Mouse (Mus musculus): ENCODE data around the gene Serpina1b.
"Not testable (repeated sequence)": the region's sequence is repeated elsewhere in the genome, so short reads cannot be mapped to it uniquely, and the experiment has no call there.

The Serpina1b gene

DNA sequence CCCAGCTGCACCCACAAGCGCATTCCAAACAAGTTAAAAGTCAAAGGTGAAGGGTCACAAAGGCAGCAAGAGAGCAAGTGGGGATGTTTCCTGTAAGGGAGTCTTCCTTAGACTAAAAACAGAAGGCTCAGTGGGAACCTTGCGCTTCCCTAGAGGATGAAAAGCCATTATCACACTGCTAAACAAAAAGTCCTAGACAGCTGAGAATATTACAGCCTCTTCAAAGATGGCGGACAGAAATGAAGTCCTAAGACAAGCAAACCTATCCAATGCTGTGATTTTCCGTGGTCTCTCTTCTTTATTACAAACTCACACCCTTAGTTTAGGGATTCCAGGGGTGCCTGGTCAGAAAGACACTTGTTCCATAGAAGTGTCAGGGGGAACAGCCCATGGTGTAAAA is at the start of gene Serpina1b:
Gene Serpina1b, minus strand, starts transcription at position 101 of the 400 bp plus-strand sequence.
- not testable (repeated sequence) for DNase-seq (ENCODE audit: low spot score in 2 of 2)

GRCm38 (mm10) chr12:103866873-103867272 is 36.7 kb upstream of the Serpina1b start:
- DNase-seq (ENCODE audit: low spot score in 2 of 2) = not testable (repeated sequence)

GRCm38 (mm10) chr12:103863101-103863974 is 33.2 kb upstream of the Serpina1b start, which contains the start of gene Serpina1a:
Gene Serpina1a, minus strand, starts transcription at chr12:103863562.
- DNase-seq (ENCODE audit: low spot score in 2 of 2) = not testable (repeated sequence)

GRCm38 (mm10) chr12:103860976-103861375 is 30.8 kb upstream of the Serpina1b start:
- DNase-seq (ENCODE audit: low spot score in 2 of 2) = no peak

- DNase-seq (ENCODE audit: low spot score in 2 of 2) = not testable (repeated sequence)
Measured at GRCm38 (mm10) chr12:103860571-103860970, 30.4 kb upstream of the Serpina1b start.

DNA sequence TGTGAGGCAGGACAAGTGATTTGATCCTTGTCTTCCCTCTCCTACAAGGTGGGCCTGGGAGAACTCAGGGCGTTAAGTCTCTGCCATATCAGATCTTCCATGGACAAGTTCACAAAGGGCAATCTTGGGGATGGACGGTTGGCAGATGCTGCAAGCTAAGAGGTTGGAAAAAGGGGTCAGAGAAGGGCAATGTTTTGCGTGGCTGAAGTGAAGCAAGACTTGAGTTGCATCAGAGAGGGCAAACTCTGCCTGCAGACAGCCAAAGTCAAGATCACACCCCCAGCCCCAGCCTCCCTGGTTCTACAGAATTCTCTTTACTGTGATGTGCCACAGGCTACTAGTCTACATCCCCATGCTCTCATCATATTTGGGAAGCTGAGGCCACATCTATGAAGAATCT is 29.4 kb upstream of the Serpina1b start:
- not testable (repeated sequence) for DNase-seq (ENCODE audit: low spot score in 2 of 2)

DNA sequence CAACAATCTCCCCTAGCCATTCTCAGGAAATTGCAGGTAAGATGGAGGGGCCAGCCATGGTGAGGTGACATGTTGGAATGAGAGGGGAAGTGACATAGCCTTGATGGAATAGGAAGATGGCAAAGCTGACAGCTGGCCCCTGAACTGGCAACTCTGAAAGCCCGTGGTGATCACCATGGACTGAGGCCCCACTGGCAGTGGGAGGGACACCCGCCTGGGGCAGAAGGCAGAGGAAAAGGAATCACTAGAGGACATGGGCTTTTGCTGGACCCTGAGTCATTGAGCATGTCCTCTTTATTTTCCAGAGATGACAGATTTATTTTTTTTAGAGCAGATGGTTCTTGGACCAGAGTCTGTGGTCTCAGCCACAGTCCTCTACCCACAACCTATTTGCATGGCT is 22.9 kb upstream of the Serpina1b start:
- not testable (repeated sequence) for DNase-seq (ENCODE audit: low spot score in 2 of 2)

DNA sequence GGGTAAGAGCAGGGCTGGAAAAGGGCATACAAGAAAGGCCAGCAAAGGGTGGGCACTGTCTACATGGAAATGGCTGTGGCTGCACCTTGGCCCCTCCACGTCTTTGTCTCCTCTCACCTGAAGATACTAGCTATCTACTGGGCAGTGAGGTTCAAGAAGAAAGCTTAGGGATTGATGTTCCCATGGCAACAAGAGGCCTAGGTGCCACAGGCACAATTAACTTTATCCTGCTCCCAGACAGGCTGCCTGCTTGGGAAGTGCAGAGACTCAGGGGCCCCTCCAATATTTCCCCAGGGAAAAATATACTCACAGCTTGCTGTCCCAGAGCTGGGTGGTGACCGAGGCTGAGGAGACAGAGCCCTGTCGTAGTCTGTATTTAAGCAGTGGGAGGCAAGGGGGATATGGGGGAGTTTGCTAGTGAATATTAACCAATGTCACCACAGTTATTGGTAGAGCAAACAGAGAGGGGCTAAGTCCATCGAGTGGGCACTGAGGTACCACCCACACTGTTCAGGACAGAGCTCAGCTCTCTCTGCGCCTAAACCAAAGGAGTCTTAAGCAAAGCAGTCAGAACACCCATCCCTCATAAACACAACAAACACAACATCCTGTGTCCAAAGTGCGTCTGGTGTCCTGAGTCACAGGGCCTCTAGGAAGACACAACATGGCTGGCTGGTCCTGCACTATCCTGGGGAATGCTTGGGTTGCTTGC is 2.4 kb downstream of the Serpina1b start:
- DNase-seq (ENCODE audit: low spot score in 2 of 2) = not testable (repeated sequence)

GRCm38 (mm10) chr12:103823826-103824225 is 6.3 kb downstream of the Serpina1b start:
- not testable (repeated sequence) for DNase-seq (ENCODE audit: low spot score in 2 of 2)

DNA sequence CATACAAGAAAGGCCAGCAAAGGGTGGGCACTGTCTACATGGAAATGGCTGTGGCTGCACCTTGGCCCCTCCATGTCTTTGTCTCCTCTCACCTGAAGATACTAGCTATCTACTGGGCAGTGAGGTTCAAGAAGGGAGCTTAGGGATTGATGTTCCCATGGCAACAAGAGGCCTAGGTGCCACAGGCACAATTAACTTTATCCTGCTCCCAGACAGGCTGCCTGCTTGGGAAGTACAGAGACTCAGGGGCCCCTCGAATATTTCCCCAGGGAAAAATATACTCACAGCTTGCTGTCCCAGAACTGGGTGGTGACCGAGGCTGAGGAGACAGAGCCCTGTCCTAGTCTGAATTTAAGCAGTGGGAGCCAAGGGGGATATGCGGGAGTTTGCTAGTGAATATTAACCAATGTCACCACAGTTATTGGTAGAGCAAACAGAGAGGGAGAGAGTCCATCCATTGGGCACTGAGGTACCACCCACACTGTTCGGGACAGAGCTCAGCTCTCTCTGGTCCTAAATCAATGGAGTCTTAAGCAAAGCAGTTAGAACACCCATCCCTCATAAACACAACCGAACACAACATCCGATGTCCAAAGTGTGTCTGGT is 56.8 kb downstream of the Serpina1b start, which contains the start of gene Serpina1d:
Gene Serpina1d, minus strand, starts transcription at position 347 of the 606 bp plus-strand sequence.
- not testable (repeated sequence) for DNase-seq (ENCODE audit: low spot score in 2 of 2)

DNA sequence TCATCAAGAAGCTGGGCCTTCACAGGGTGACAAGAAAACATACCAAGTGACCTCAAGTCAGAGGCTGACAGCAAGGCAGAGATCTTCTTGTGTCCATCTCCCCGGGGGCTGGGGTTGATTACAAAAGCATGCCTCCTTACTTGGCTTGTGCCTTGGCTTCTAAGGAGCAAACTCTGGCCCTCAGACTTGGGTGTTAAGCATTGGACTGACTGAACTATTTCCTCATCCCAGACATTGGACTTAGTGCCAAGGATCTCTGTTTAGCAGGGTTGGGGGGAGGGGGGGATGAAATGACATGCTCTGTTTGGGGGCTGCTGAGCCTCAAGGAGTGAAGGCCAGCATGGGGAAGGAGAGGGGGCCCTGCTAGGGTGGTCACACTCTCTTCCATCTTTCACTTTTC is 59.6 kb downstream of the Serpina1b start:
- not testable (repeated sequence) for DNase-seq (ENCODE audit: low spot score in 2 of 2)

DNA sequence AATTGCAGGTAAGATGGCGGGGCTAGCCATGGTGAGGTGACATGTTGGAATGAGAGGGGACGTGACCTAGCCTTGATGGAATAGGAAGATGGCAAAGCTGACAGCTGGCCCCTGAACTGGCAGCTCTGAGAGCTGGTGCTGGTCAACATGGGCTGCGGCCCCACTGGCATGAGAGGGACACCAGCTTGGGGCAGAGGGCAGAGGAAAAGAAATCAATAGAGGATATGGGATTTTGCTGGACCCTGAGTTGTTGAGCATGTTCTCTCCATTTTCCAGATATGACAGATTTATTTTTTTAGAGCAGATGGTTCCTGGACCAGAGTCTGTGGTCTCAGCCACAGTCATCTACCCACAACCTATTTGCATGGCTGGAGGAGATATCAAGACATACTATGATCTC is 67.1 kb downstream of the Serpina1b start:
- DNase-seq (ENCODE audit: low spot score in 2 of 2) = not testable (repeated sequence)

DNA sequence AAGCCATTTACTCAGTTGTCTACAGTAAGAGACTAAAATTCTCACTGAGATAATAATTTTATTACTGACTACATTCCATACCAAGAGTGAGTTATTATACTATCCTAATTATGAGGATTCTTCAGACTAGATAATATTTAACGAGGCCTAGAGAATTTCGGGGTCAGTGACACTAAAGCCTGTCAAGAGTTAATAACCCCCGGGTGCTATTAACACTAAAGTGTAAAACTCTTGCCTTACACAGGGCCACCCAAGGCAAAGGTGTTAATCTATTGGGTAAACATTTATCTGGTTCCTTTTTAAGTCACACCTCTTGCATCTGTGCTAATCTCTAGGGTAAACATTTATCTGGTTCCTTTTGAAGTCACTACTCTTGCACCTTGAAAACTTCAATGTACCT is 69.9 kb downstream of the Serpina1b start:
- DNase-seq (ENCODE audit: low spot score in 2 of 2) = not testable (repeated sequence)

DNA sequence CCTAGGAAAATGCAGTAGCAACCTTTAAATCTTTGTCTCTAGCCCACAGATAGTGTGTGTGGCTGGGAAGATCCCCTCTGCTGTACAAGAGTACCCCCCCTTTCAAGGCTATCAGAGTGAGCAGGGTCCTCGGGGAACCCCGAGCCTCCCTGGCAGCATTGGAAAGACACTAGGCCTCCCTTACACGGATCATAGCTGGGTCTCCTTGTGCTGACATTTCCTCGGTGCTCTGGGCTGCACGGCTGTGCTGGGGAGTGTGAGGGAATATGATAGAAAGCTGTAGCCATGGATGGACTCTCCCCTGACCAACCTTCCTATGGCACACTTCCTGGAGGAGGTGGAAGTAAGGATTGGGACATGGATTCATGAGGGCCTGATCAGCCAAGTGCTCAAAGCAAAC is 84.2 kb downstream of the Serpina1b start:
- not testable (repeated sequence) for DNase-seq (ENCODE audit: low spot score in 2 of 2)

DNA sequence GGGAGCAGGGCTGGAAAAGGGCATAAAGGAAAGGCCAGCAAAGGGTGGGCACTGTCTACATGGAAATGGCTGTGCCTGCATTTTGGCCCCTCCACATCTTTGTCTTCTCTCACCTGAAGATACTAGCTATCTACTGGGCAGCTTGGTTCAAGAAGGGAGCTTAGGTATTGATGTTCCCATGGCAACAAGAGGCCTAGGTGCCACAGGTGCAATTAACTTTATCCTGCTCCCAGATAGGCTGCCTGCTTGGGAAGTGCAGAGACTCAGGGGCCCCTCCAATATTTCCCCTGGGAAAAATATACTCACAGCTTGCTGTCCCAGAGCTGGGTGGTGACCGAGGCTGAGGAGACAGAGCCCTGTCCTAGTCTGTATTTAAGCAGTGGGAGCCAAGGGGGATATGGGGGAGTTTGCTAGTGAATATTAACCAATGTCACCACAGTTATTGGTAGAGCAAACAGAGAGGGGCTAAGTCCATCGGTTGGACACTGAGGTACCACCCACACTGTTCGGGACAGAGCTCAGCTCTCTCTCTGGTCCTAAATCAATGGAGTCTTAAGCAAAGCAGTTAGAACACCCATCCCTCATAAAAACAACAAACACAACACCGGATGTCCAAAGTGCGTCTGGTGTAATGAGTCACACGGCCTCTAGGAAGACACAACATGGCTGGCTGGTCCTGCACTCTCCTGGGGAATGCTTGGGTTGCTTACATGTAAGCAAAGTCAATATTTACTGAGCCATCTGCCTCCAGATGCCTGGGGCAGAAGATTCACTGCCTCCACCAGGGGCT is 92.2 kb downstream of the Serpina1b start:
- not testable (repeated sequence) for DNase-seq (ENCODE audit: low spot score in 2 of 2)

DNA sequence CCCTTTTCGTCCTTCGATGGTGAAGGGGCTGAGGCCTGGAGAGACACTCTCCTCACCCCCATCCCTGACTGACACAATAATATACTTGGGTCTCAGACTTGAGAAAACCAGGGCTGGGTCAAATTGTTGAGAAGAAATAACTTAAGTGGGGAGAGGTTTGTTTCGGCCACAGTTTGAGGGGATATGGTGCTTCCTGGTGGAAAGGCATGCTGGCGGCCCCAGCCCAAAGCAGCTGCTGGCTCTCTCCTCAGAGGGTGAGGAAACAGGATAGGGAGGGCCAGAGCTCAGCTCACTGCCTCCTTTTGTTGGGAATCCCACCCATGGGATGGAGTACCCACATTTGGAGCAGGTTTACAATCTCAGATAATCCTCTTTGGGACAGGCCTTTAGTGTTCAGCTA is 94.6 kb downstream of the Serpina1b start:
- DNase-seq (ENCODE audit: low spot score in 2 of 2) = not testable (repeated sequence)

DNA sequence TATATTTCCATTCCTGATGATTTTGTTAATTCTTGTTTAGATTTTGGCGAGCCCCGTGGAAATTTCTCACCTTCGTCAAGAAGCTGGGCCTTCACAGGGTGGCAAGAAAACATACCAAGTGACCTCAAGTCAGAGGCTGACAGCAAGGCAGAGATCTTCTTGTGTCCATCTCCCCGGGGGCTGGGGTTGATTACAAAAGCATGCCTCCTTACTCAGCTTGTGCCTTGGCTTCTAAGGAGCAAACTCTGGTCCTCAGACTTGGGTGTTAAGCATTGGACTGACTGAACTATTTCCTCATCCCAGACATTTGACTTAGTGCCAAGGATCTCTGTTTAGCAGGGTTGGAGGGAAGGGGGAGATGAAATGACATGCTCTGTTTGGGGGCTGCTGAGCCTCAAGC is 95.1 kb downstream of the Serpina1b start:
- not testable (repeated sequence) for DNase-seq (ENCODE audit: low spot score in 2 of 2)

- no peak for DNase-seq (ENCODE audit: low spot score in 2 of 2)
Measured at GRCm38 (mm10) chr12:103711537-103711936, 118.6 kb downstream of the Serpina1b start.

DNA sequence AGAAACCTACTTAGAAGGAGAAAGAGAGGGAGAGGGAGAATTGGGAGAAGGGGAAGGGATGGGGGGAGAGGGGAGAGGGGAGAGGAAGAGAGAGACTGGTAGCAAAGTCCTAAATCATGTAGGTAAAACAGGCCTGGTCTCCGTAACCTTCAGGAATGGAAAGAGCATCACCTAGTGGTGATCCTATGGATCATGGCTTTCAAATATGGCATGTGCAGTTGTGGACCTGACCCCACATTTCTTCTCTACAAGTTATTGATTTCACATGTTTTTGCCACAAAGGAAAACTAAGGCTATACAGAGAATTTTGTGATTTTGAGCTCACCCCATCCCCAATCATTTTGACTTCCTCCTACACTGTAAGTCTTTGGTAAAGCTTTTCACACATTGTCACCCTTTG is 119.8 kb downstream of the Serpina1b start:
- DNase-seq (ENCODE audit: low spot score in 2 of 2) = no peak

DNA sequence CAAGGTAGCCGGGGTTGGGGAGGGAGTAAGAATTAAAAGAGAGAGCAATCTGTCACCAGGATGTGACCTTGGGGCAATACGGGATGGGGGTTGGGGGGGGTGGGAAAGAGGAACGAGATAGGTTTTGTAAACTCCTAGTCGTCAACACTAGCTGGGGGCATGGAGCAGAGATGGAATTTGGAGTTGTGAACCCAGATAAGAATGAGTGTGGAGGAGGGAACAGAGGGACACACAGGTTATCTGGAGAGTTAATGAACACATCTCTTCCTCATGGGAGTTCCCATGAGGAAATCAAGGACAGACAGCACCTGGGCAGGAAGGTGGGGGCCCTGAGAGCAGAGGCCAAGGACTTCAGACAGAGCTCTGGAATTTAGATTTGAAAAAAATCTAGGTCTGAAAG is 124.1 kb downstream of the Serpina1b start:
- no peak for DNase-seq (ENCODE audit: low spot score in 2 of 2)

GRCm38 (mm10) chr12:103705547-103705946 is 124.6 kb downstream of the Serpina1b start:
- no peak for DNase-seq (ENCODE audit: low spot score in 2 of 2)

Data from right cerebral cortex, postnatal 10 days (tissue).